Mouse (Mus musculus) testis, adult 2 months (tissue): Measurements from ENCODE around the gene Umodl1.

Experiments
- CTCF ChIP-seq: fragments of 200-500 bp; IDR thresholded peaks from 2 replicates; pipeline ENCODE4 v1.5.1; 2012; ENCODE audit warnings: low read depth, mild to moderate bottlenecking, inconsistent platforms, low read length, moderate library complexity; ENCODE audit not compliant: control insufficient read depth, insufficient read depth, insufficient replicate concordance
- POLR2A ChIP-seq: fragments of 200-500 bp; IDR thresholded peaks from 2 replicates; pipeline ENCODE4 v1.6.1; 2012; ENCODE audit warnings: low read depth, mild to moderate bottlenecking, inconsistent platforms, low read length, moderate library complexity; ENCODE audit not compliant: control insufficient read depth

DNA sequence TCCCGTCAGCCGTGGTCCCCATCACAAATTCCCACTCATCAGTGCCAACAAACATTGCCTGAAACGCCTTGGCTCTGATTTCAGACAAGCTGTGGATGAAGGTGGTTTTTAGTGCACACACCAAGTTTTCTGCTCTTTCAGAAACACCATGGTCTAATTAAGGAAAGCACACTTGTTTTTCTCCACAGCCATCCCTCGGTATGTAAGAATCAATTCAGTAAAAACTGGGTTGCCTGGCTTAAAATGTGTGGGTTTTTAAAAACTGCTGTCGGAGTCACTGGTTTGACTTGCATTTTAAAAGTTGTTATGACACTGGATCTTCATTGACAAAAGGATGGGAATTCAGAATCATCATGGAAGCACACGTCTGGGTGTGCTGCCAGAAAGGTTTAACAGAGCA is 73.3 kb downstream of the Umodl1 start:
- TF ChIP-seq CTCF, result no peak
- no peak for TF ChIP-seq POLR2A
